Mouse (Mus musculus) E14TG2a.4 (cell line): ENCODE results near the gene Nanos1.

Source experiments
- CTCF ChIP-seq: conservative IDR thresholded peaks from 2 replicates; pipeline ENCODE4 v1.5.1; 2014; ENCODE audit warnings: low read length
- NANOG ChIP-seq: IDR thresholded peaks from 2 replicates; pipeline ENCODE4 v1.6.1; 2014; ENCODE audit warnings: borderline replicate concordance, low read length, mixed read lengths
- POU5F1 ChIP-seq: IDR thresholded peaks from 2 replicates; pipeline ENCODE4 v1.6.1; 2014; ENCODE audit warnings: low read length, borderline replicate concordance

GRCm38 (mm10) chr19:60710196-60710595 lies 45.6 kb upstream of the Nanos1 start:
- TF ChIP-seq CTCF (no peak), NANOG (no peak), POU5F1 (no peak)
